Mouse (Mus musculus): Measurements from ENCODE around the gene Lrrc73. TPM values are rescaled to one million over a fixed set of nuclear protein-coding genes. Genes with fewer than 3 reads are reported as not detected.
A peak's percentile ranks its signal among the peaks of the same experiment; 100 is the strongest.

Lrrc73 gene
- polyA plus RNA-seq, 1 experiment = 3.6 TPM

- Histone ChIP-seq H3K9me3 (no peaks in the 10 kb centered on the region), H3K36me3 (replicated peaks; ENCODE audit: low read length) (peaks cover 85% of the 10 kb centered on the region), H3K27me3 (replicated peaks) (no peaks in the 10 kb centered on the region), H3K4me3 (replicated peaks) (no peak overlapping the region), H3K4me1 (peaks cover 26% of the 10 kb centered on the region)
- TF ChIP-seq GATA1 (IDR thresholded peaks at IDR 0.05; ENCODE audit: borderline replicate concordance, low read length) (no peak), FLI1 (IDR thresholded peaks at IDR 0.05; ENCODE audit: low read length) (no peak)
These were observed 18.7 kb downstream of the Lrrc73 start for GRCm38 (mm10) chr17:46272058-46272457.

- TF ChIP-seq GATA1 (IDR thresholded peaks at IDR 0.05; ENCODE audit: borderline replicate concordance, low read length) (no peak), FLI1 (IDR thresholded peaks at IDR 0.05; ENCODE audit: low read length) (no peak)
- Histone ChIP-seq H3K36me3 (replicated peaks; ENCODE audit: low read length) (peaks cover 85% of the 10 kb centered on the region), H3K27me3 (replicated peaks) (no peaks in the 10 kb centered on the region), H3K4me3 (replicated peaks) (no peak overlapping the region), H3K9me3 (no peaks in the 10 kb centered on the region), H3K4me1 (peaks cover 31% of the 10 kb centered on the region)
These were observed 19.3 kb downstream of the Lrrc73 start for GRCm38 (mm10) chr17:46272675-46273074.

- Histone ChIP-seq H3K36me3 (replicated peaks; ENCODE audit: low read length) (peaks cover 88% of the 10 kb centered on the region), H3K4me3 (replicated peaks) (no peak overlapping the region), H3K9me3 (no peaks in the 10 kb centered on the region), H3K4me1 (peaks cover 41% of the 10 kb centered on the region), H3K27me3 (replicated peaks) (no peaks in the 10 kb centered on the region)
- no peak for TF ChIP-seq FLI1 (IDR thresholded peaks at IDR 0.05; ENCODE audit: low read length)
- no peak for TF ChIP-seq GATA1 (IDR thresholded peaks at IDR 0.05; ENCODE audit: borderline replicate concordance, low read length)
These were observed 20.5 kb downstream of the Lrrc73 start for GRCm38 (mm10) chr17:46273803-46274236.

GRCm38 (mm10) chr17:46274465-46274864 is 21.1 kb downstream of the Lrrc73 start:
- H3K4me3 ChIP-seq (replicated peaks) = no peak overlapping the region
- H3K4me1 ChIP-seq = peaks cover 45% of the 10 kb centered on the region
- TF ChIP-seq GATA1 (IDR thresholded peaks at IDR 0.05; ENCODE audit: borderline replicate concordance, low read length) (no peak), FLI1 (IDR thresholded peaks at IDR 0.05; ENCODE audit: low read length) (no peak)
- H3K27me3 ChIP-seq (replicated peaks) = no peaks in the 10 kb centered on the region
- H3K9me3 ChIP-seq = no peaks in the 10 kb centered on the region
- H3K36me3 ChIP-seq (replicated peaks; ENCODE audit: low read length) = peaks cover 88% of the 10 kb centered on the region

GRCm38 (mm10) chr17:46275034-46275433 is 21.7 kb downstream of the Lrrc73 start:
- no peaks in the 10 kb centered on the region for H3K27me3 ChIP-seq (replicated peaks)
- no peak for TF ChIP-seq GATA1 (IDR thresholded peaks at IDR 0.05; ENCODE audit: borderline replicate concordance, low read length)
- no peak for TF ChIP-seq FLI1 (IDR thresholded peaks at IDR 0.05; ENCODE audit: low read length)
- H3K4me3 ChIP-seq (replicated peaks) = no peak overlapping the region
- peaks cover 45% of the 10 kb centered on the region for H3K4me1 ChIP-seq
- H3K9me3 ChIP-seq = no peaks in the 10 kb centered on the region
- H3K36me3 ChIP-seq (replicated peaks; ENCODE audit: low read length) = peaks cover 88% of the 10 kb centered on the region

- H3K9me3 ChIP-seq = no peaks in the 10 kb centered on the region
- H3K4me1 ChIP-seq = peaks cover 45% of the 10 kb centered on the region
- H3K36me3 ChIP-seq (replicated peaks; ENCODE audit: low read length) = peaks cover 88% of the 10 kb centered on the region
- no peak for TF ChIP-seq FLI1 (IDR thresholded peaks at IDR 0.05; ENCODE audit: low read length)
- TF ChIP-seq GATA1 (IDR thresholded peaks at IDR 0.05; ENCODE audit: borderline replicate concordance, low read length) = no peak
- no peak overlapping the region for H3K4me3 ChIP-seq (replicated peaks)
- H3K27me3 ChIP-seq (replicated peaks) = no peaks in the 10 kb centered on the region
These were observed 22.2 kb downstream of the Lrrc73 start for GRCm38 (mm10) chr17:46275506-46275905.

- H3K9me3 ChIP-seq = no peaks in the 10 kb centered on the region
- H3K36me3 ChIP-seq (replicated peaks; ENCODE audit: low read length) = peaks cover 78% of the 10 kb centered on the region
- no peaks in the 10 kb centered on the region for H3K27me3 ChIP-seq (replicated peaks)
- TF ChIP-seq GATA1 (IDR thresholded peaks at IDR 0.05; ENCODE audit: borderline replicate concordance, low read length) (no peak), FLI1 (IDR thresholded peaks at IDR 0.05; ENCODE audit: low read length) (no peak)
- H3K4me3 ChIP-seq (replicated peaks) = no peak overlapping the region
- peaks cover 58% of the 10 kb centered on the region for H3K4me1 ChIP-seq
These were observed 24.3 kb downstream of the Lrrc73 start for GRCm38 (mm10) chr17:46277586-46277985.

- Histone ChIP-seq H3K36me3 (replicated peaks; ENCODE audit: low read length) (peaks cover 72% of the 10 kb centered on the region), H3K4me1 (peaks cover 54% of the 10 kb centered on the region), H3K9me3 (no peaks in the 10 kb centered on the region), H3K4me3 (replicated peaks) (no peak overlapping the region), H3K27me3 (replicated peaks) (no peaks in the 10 kb centered on the region)
- no peak for TF ChIP-seq GATA1 (IDR thresholded peaks at IDR 0.05; ENCODE audit: borderline replicate concordance, low read length)
- no peak for TF ChIP-seq FLI1 (IDR thresholded peaks at IDR 0.05; ENCODE audit: low read length)
These were observed 24.9 kb downstream of the Lrrc73 start for GRCm38 (mm10) chr17:46278011-46278765.

- TF ChIP-seq FLI1 (IDR thresholded peaks at IDR 0.05; ENCODE audit: low read length) (no peak), GATA1 (IDR thresholded peaks at IDR 0.05; ENCODE audit: borderline replicate concordance, low read length) (no peak)
- peaks cover 39% of the 10 kb centered on the region for H3K4me1 ChIP-seq
- H3K27me3 ChIP-seq (replicated peaks) = peaks cover 10% of the 10 kb centered on the region
- H3K4me3 ChIP-seq (replicated peaks) = peak within 1 kb of the TSS; percentile 96
- H3K9me3 ChIP-seq = no peaks in the 10 kb centered on the region
- peaks cover 38% of the 10 kb centered on the region for H3K36me3 ChIP-seq (replicated peaks; ENCODE audit: low read length)
These were observed 29.3 kb downstream of the Lrrc73 start, which contains the start of gene Tjap1 for GRCm38 (mm10) chr17:46282483-46283123. TSS of gene Tjap1 (minus strand) at chr17:46283026.

- Histone ChIP-seq H3K4me3 (replicated peaks) (peak overlapping the region; percentile 96), H3K27me3 (replicated peaks) (peaks cover 10% of the 10 kb centered on the region), H3K4me1 (peaks cover 40% of the 10 kb centered on the region), H3K9me3 (no peaks in the 10 kb centered on the region), H3K36me3 (replicated peaks; ENCODE audit: low read length) (peaks cover 32% of the 10 kb centered on the region)
- TF ChIP-seq GATA1 (IDR thresholded peaks at IDR 0.05; ENCODE audit: borderline replicate concordance, low read length) (no peak), FLI1 (IDR thresholded peaks at IDR 0.05; ENCODE audit: low read length) (no peak)
These were observed 29.8 kb downstream of the Lrrc73 start for GRCm38 (mm10) chr17:46283140-46283539.
